Mouse (Mus musculus) heart, embryonic 10.5 days (tissue): ENCODE measurements around the gene Klhdc8a. TPM values are rescaled to one million over a fixed set of nuclear protein-coding genes. Genes with fewer than 3 reads are reported as not detected.

ENCODE experiments used
- DNase-seq: peaks from one replicate; pipeline ENCODE4 v3.0.0-alpha.2; 2017; ENCODE audit warnings: low spot score
- H3K27ac ChIP-seq: fragments of 300-500 bp; sonication (generic); 2 replicates; pipeline ENCODE4 v1.5.1; 2016; ENCODE audit warnings: mild to moderate bottlenecking
- H3K27me3 ChIP-seq: fragments of 300-500 bp; sonication (generic); 2 replicates; pipeline ENCODE4 v1.6.1; 2016; ENCODE audit warnings: mild to moderate bottlenecking; ENCODE audit not compliant: poor library complexity, insufficient read depth, severe bottlenecking
- H3K36me3 ChIP-seq: fragments of 300-500 bp; sonication (generic); 2 replicates; pipeline ENCODE4 v1.6.1; 2016; ENCODE audit warnings: mild to moderate bottlenecking, moderate library complexity
- H3K4me1 ChIP-seq: fragments of 300-500 bp; sonication (generic); 2 replicates; pipeline ENCODE4 v1.6.1; 2016; ENCODE audit warnings: mild to moderate bottlenecking
- H3K4me3 ChIP-seq: fragments of 300-500 bp; sonication (generic); 2 replicates; pipeline ENCODE4 v1.5.1; 2016; ENCODE audit warnings: mild to moderate bottlenecking, moderate library complexity
- H3K9me3 ChIP-seq: fragments of 300-500 bp; sonication (generic); 2 replicates; pipeline ENCODE4 v1.6.1; 2016; ENCODE audit warnings: mild to moderate bottlenecking, moderate library complexity
- WGBS: fragments of 180-500 bp; shearing (Covaris S2); methylation state at CpG from one replicate; pipeline ENCODE4 v1.1.7; 2016; 5-methylcytosine and 5-hydroxymethylcytosine counted together
- polyA plus RNA-seq: library from polyadenylated mRNA; unstranded; fragments of >200 nt; fragmentation: Nextera tagmentation; extraction: Ambion mirVana; gene quantifications from 2 replicates; pipeline ENCODE4 v1.2.1, GENCODE M21; 2016

The Klhdc8a gene
- 0.26 and 0.60 TPM in 2 replicates for polyA plus RNA-seq

DNA sequence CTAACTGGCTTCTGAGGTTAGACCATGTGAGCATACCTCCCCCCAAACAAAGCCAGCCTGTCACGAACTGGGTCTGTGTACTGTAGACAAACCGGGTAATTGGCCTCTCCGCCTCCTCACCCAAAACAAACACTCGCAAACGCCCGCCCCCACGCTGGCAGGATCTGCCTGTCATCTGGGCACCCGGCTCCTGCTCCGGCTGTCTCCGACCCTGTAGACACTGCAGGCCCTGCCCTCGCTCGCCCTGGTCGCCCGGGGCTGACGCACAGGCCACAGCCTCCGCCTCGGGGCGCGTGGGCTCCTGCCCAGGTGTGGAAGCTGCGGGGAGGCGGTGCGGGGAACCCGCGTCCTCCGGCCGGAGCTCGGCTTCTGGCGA lies at the start of gene Klhdc8a:
Gene Klhdc8a, plus strand, starts transcription at position 202 of the 376 bp plus-strand sequence.
- H3K4me3 ChIP-seq, result peak within 1 kb of the TSS; percentile 78
- no peaks in the 10 kb centered on the region for H3K9me3 ChIP-seq
- no peaks in the 10 kb centered on the region for H3K36me3 ChIP-seq
- peak within 1 kb of the TSS; percentile 86 for H3K27ac ChIP-seq
- under 1% methylated on average over 28 of the region's 28 CpGs for whole genome bisulfite sequencing
- no peak for DNase-seq
- peaks cover 20% of the 10 kb centered on the region for H3K4me1 ChIP-seq
- H3K27me3 ChIP-seq, result peaks cover 88% of the 10 kb centered on the region

GRCm38 (mm10) chr1:132254467-132254866 lies 44.0 kb upstream of the Klhdc8a start:
- WGBS, result 82% methylated on average over 6 of the region's 6 CpGs
- Histone ChIP-seq H3K4me3 (no peak overlapping the region), H3K27ac (no peak overlapping the region), H3K36me3 (no peaks in the 10 kb centered on the region), H3K9me3 (no peaks in the 10 kb centered on the region), H3K4me1 (no peaks in the 10 kb centered on the region), H3K27me3 (no peaks in the 10 kb centered on the region)
- no peak for DNase-seq

GRCm38 (mm10) chr1:132260331-132260730 lies 38.1 kb upstream of the Klhdc8a start:
- WGBS, result 78% methylated on average over 1 of the region's 1 CpGs

DNA sequence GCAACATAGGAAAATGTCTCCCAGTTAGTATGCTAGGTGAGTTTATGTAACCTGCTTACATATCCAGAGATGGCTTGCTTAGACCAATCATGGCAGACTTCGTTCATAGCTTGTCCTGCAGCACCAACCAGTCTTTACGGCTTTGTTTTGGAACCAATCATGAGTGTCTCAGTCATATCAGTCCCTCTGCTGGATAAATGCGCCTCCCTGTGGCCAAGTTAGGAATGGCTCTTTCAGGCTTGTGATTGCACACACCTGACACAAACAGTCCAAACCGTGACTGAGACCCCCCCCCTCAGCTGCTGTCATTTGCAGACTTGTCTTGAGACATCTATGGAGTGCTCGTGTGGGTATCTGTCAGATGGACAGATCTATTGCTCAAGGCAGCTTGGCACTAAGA lies 37.4 kb upstream of the Klhdc8a start:
- Histone ChIP-seq H3K9me3 (no peaks in the 10 kb centered on the region), H3K36me3 (no peaks in the 10 kb centered on the region), H3K27ac (no peak overlapping the region), H3K4me1 (peaks cover 11% of the 10 kb centered on the region; the same call in 1 of the 2 replicates), H3K4me3 (no peak overlapping the region), H3K27me3 (no peaks in the 10 kb centered on the region)
- no peak for DNase-seq
- WGBS, result 74% methylated on average over 5 of the region's 5 CpGs

More at GRCm38 (mm10) chr1:132260331-132260730, 38.1 kb upstream of the Klhdc8a start:
- Histone ChIP-seq H3K9me3 (no peaks in the 10 kb centered on the region), H3K4me3 (no peak overlapping the region), H3K27ac (no peak overlapping the region), H3K4me1 (peaks cover 9% of the 10 kb centered on the region; the same call in 1 of the 2 replicates), H3K36me3 (no peaks in the 10 kb centered on the region), H3K27me3 (no peaks in the 10 kb centered on the region)
- DNase-seq, result no peak

DNA sequence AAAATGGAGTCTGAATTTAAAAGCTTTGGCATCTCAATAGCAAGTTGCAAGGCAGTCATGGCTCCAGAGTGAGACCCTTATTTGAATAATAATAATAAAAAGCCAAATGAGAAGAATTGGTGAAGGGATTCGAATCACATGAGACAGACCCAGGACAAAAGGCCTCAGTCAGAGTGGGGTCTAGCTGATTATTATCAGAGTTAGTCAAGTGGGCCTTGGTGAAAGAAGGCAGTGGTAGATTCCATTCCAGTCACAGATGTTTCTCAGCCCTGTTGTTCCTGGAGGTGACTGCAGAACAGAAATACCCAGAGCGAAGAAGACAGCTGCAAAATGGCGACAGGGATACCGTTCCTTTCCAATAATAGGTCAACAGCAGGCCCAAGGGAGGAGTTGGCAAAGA lies 34.8 kb upstream of the Klhdc8a start:
- H3K9me3 ChIP-seq, result no peaks in the 10 kb centered on the region
- H3K36me3 ChIP-seq, result no peaks in the 10 kb centered on the region
- no peak overlapping the region for H3K27ac ChIP-seq
- no peaks in the 10 kb centered on the region for H3K27me3 ChIP-seq
- H3K4me1 ChIP-seq, result peaks cover 36% of the 10 kb centered on the region
- no peak overlapping the region for H3K4me3 ChIP-seq
- 86% methylated on average over 4 of the region's 4 CpGs for WGBS
- DNase-seq, result no peak

GRCm38 (mm10) chr1:132264577-132264976 lies 33.8 kb upstream of the Klhdc8a start:
- Histone ChIP-seq H3K4me1 (peaks cover 44% of the 10 kb centered on the region), H3K27me3 (no peaks in the 10 kb centered on the region), H3K36me3 (no peaks in the 10 kb centered on the region), H3K9me3 (no peaks in the 10 kb centered on the region), H3K27ac (no peak overlapping the region), H3K4me3 (no peak overlapping the region)
- WGBS, result 56% methylated on average over 7 of the region's 7 CpGs
- no peak for DNase-seq

DNA sequence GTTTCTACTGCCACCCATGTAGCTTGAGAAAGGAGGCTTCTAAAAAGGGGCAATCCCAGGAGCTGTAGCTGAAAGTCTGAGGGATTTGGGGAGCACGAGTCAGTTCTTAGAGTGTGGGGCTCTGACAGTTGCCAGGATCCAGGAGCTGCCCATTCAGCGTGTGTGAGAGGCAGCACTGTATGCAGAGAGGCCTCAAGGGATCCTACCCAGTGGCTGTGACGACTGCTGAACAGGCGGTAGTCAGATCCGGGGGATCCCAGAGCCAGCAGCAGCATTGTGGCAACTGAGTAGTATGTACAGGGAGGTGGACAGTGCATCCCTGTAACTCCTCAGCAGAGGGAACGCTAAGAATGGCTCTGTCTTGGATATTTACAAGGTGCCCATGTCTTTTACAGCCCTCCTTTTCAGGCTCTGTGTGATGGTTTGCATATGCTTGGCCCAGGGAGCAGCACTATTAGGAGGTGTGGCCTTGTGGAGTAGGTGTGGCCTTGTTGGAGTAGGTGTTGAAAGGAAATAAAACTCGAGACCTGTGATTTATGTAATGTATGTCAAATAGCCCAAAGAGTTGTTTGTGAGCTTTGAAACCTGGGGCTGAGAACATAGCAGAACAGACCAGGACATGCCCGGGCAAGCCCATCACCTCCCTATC lies 33.1 kb upstream of the Klhdc8a start:
- Histone ChIP-seq H3K36me3 (no peaks in the 10 kb centered on the region), H3K4me1 (peaks cover 45% of the 10 kb centered on the region), H3K9me3 (no peaks in the 10 kb centered on the region), H3K27me3 (no peaks in the 10 kb centered on the region), H3K4me3 (no peak overlapping the region), H3K27ac (0 out of 2 replicates have a peak overlapping the region, but pooled peaks have one; percentile 47)
- DNase-seq, result no peak
- 72% methylated on average over 8 of the region's 8 CpGs for WGBS

DNA sequence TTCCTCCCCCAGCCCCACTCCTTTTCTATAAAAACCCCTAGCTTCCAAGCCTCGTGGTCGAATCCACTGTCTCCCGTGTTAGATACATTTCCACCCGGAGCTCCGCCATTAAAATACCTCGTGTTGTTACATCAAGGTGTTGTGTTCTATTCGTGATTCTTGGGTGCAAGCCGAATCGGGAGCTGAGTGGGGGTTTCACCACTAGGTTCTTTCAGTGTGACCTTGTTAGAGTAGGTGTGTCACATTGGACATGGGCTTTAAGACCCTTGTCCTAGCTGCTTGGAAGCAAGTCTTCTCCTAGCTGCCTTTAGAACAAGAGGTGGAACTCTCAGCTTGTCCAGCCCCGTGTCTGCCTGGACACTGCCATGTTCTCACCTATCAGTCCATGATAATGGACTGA lies 32.5 kb upstream of the Klhdc8a start:
- WGBS, result 90% methylated on average over 10 of the region's 10 CpGs
- no peaks in the 10 kb centered on the region for H3K9me3 ChIP-seq
- H3K4me3 ChIP-seq, result no peak overlapping the region
- no peak for DNase-seq
- no peaks in the 10 kb centered on the region for H3K36me3 ChIP-seq
- H3K4me1 ChIP-seq, result peaks cover 45% of the 10 kb centered on the region
- H3K27ac ChIP-seq, result no peak overlapping the region
- H3K27me3 ChIP-seq, result no peaks in the 10 kb centered on the region

- no peak for DNase-seq
- no peak overlapping the region for H3K27ac ChIP-seq
- no peaks in the 10 kb centered on the region for H3K9me3 ChIP-seq
- H3K27me3 ChIP-seq, result peaks cover 4% of the 10 kb centered on the region; the same call in 1 of the 2 replicates
- WGBS, result 42% methylated on average over 8 of the region's 8 CpGs
- H3K4me1 ChIP-seq, result peaks cover 45% of the 10 kb centered on the region
- no peaks in the 10 kb centered on the region for H3K36me3 ChIP-seq
- H3K4me3 ChIP-seq, result no peak overlapping the region
Measured at GRCm38 (mm10) chr1:132266791-132267557, 31.5 kb upstream of the Klhdc8a start.

GRCm38 (mm10) chr1:132267959-132268358 lies 30.5 kb upstream of the Klhdc8a start:
- H3K27ac ChIP-seq, result no peak overlapping the region
- H3K27me3 ChIP-seq, result peaks cover 4% of the 10 kb centered on the region; the same call in 1 of the 2 replicates
- no peaks in the 10 kb centered on the region for H3K9me3 ChIP-seq
- WGBS, result 69% methylated on average over 2 of the region's 2 CpGs
- DNase-seq, result no peak
- H3K4me1 ChIP-seq, result peaks cover 45% of the 10 kb centered on the region
- no peak overlapping the region for H3K4me3 ChIP-seq
- H3K36me3 ChIP-seq, result no peaks in the 10 kb centered on the region

- Histone ChIP-seq H3K27me3 (peaks cover 4% of the 10 kb centered on the region; the same call in 1 of the 2 replicates), H3K27ac (no peak overlapping the region), H3K36me3 (no peaks in the 10 kb centered on the region), H3K9me3 (no peaks in the 10 kb centered on the region), H3K4me3 (no peak overlapping the region), H3K4me1 (peaks cover 45% of the 10 kb centered on the region)
- 66% methylated on average over 7 of the region's 7 CpGs for WGBS
- DNase-seq, result no peak
Measured at GRCm38 (mm10) chr1:132268418-132269060, 29.9 kb upstream of the Klhdc8a start.

DNA sequence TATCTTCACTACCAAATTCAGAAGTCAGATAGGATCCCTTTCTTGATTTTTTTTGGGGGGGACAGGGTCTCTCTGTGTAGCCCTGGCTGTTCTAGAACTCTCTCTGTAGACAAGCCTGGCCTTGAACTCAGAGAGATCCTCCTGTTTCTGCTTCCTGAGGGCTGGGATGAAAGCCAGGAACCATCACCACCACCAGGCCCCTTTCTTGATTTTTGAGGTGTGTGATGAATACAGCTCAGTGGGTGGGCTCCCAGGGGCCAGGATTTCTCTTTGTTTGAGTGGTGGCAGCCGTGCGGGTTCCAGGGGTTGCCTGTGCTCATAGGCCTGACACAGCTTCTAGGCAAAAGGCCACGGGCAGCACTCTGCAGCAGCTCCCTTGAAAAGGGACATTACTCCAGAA lies 27.2 kb upstream of the Klhdc8a start:
- 81% methylated on average over 3 of the region's 3 CpGs for WGBS
- H3K27me3 ChIP-seq, result peaks cover 4% of the 10 kb centered on the region; the same call in 1 of the 2 replicates
- no peak overlapping the region for H3K4me3 ChIP-seq
- no peaks in the 10 kb centered on the region for H3K36me3 ChIP-seq
- no peak for DNase-seq
- H3K4me1 ChIP-seq, result peaks cover 32% of the 10 kb centered on the region
- no peak overlapping the region for H3K27ac ChIP-seq
- H3K9me3 ChIP-seq, result no peaks in the 10 kb centered on the region

- H3K4me1 ChIP-seq, result peaks cover 7% of the 10 kb centered on the region
Measured at GRCm38 (mm10) chr1:132276694-132277093, 21.7 kb upstream of the Klhdc8a start.

More at GRCm38 (mm10) chr1:132276694-132277093, 21.7 kb upstream of the Klhdc8a start:
- Histone ChIP-seq H3K27me3 (no peaks in the 10 kb centered on the region), H3K4me3 (no peak overlapping the region), H3K9me3 (no peaks in the 10 kb centered on the region), H3K36me3 (no peaks in the 10 kb centered on the region), H3K27ac (0 out of 2 replicates have a peak overlapping the region, but pooled peaks have one; percentile 6)
- no peak for DNase-seq
- 63% methylated on average over 3 of the region's 3 CpGs for WGBS
